Mouse (Mus musculus): Measurements from ENCODE around the gene Gm21887. TPM values are rescaled to one million over a fixed set of nuclear protein-coding genes. Genes with fewer than 3 reads are reported as not detected.
A peak's percentile ranks its signal among the peaks of the same experiment; 100 is the strongest.
"Not testable (repeated sequence)": the region's sequence is repeated elsewhere in the genome, so short reads cannot be mapped to it uniquely, and the experiment has no call there.

Gm21887 gene
- total RNA-seq (2014; rRNA removed) (34.6 and 51.3 TPM in 2 replicates), polyA plus RNA-seq (2015; fragmentation: Nextera tagmentation; extraction: Ambion mirVana) (193 and 201 TPM in 2 replicates)

DNA sequence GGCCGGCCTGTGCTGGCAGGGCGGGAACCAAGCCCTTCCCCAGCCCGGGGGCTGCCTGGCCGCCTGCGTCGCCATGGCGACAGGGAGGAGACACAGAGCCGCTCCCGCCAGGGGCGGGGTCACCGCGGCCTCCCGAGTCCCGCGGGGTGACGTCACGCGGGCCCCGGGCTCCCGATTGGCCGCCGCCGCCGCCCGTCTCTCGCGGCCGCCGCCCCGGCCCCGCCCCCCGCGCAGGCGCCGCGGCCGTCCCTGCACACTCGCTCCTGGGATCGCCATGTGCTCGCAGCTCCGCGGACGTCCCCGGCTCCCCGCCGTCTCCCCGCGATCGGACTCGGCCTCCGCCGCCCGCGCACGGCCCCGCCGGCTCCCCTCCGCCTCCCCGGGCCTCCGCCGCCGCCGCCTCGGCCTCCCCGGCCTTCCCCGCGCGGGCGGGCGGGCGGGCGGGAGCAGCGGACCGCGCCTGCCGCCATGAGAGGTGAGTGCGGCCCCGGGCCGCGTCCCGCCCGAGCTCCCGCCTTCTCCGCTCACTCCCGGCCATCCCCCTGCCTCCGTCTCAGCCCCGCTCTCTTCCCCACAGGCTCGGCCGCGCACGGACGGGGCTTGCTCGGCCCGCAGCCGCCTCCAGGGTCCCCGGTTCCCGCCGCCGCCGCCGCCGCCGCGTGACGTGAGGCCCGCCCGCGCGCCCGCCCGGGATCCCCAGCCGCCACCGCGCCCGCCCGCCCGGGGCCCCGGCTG lies at the start of gene Gm21887:
TSS of gene Gm21887 (plus strand) at position 644 of the 735 bp plus-strand sequence.
- peak; percentile 91 for ATAC-seq (ENCODE audit: low FRiP score)
- H3K36me3 ChIP-seq (ENCODE audit: insufficient read depth, low read length); H3K27me3 ChIP-seq (ENCODE audit: insufficient read depth, low read length); H3K4me1 ChIP-seq (ENCODE audit: insufficient read depth, low read length): not testable (repeated sequence)
- Histone ChIP-seq H3K27ac (ENCODE audit: low read depth, low read length) (peak within 1 kb of the TSS; percentile 83), H3K9me3 (ENCODE audit: low read length) (peaks cover 19% of the 10 kb centered on the region), H3K4me2 (ENCODE audit: low read depth, low read length, poor library complexity, severe bottlenecking) (peak within 1 kb of the TSS; percentile 20), H3K4me3 (ENCODE audit: low read depth, low read length) (peak within 1 kb of the TSS; percentile 48), H3K9ac (replicated peaks; ENCODE audit: low read length, poor library complexity, severe bottlenecking) (peak within 1 kb of the TSS; percentile 71)
- 72% methylated on average over 105 of the region's 118 CpGs for WGBS
- DNase-seq (ENCODE audit: low spot score) = peak; percentile 96

- H3K4me1 ChIP-seq (ENCODE audit: insufficient read depth, low read length) = no peaks in the 10 kb centered on the region
- no peaks in the 10 kb centered on the region for H3K27me3 ChIP-seq (ENCODE audit: insufficient read depth, low read length)
- no peak overlapping the region for H3K4me2 ChIP-seq (ENCODE audit: low read depth, low read length, poor library complexity, severe bottlenecking)
- no peak overlapping the region for H3K9ac ChIP-seq (replicated peaks; ENCODE audit: low read length, poor library complexity, severe bottlenecking)
- no peaks in the 10 kb centered on the region for H3K36me3 ChIP-seq (ENCODE audit: insufficient read depth, low read length)
- WGBS = 86% methylated on average over 1 of the region's 1 CpGs
- ATAC-seq (ENCODE audit: low FRiP score) = no peak
- H3K27ac ChIP-seq (ENCODE audit: low read depth, low read length) = no peak overlapping the region
- no peak overlapping the region for H3K4me3 ChIP-seq (ENCODE audit: low read depth, low read length)
- TF ChIP-seq CTCF (IDR thresholded peaks at IDR 0.05) = no peak
- DNase-seq (ENCODE audit: low spot score) = no peak
- peaks cover 4% of the 10 kb centered on the region; the same call in 1 of the 2 replicates for H3K9me3 ChIP-seq (ENCODE audit: low read length)
These were observed 40.1 kb upstream of the Gm21887 start for GRCm38 (mm10) chrX:169969337-169969736.

DNA sequence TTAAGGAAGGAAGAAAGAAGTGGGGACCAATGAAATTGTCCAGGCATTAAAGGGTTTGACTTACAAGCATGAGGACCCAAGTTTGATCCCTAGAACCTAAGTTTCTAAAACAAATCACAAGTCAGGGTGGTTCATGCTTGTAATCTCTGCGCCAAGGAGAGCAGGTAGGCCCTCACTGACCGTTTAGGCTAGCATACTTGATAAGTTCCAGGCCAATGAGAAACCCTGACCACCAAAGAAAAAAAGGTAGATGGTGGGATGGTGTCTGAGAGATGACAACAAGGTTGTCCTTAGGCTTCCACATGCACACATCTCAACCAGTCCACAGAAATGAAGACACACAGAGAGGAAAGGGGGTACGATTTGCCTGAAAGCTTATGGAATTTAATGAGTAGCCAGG lies 39.7 kb upstream of the Gm21887 start:
- H3K4me2 ChIP-seq (ENCODE audit: low read depth, low read length, poor library complexity, severe bottlenecking); H3K36me3 ChIP-seq (ENCODE audit: insufficient read depth, low read length); H3K27ac ChIP-seq (ENCODE audit: low read depth, low read length); H3K27me3 ChIP-seq (ENCODE audit: insufficient read depth, low read length); H3K9me3 ChIP-seq (ENCODE audit: low read length); H3K4me3 ChIP-seq (ENCODE audit: low read depth, low read length); H3K9ac ChIP-seq (replicated peaks; ENCODE audit: low read length, poor library complexity, severe bottlenecking); H3K4me1 ChIP-seq (ENCODE audit: insufficient read depth, low read length); ATAC-seq (ENCODE audit: low FRiP score): not testable (repeated sequence)
- peak; percentile 6 for DNase-seq (ENCODE audit: low spot score)
- 82% methylated on average over 3 of the region's 3 CpGs for WGBS

DNA sequence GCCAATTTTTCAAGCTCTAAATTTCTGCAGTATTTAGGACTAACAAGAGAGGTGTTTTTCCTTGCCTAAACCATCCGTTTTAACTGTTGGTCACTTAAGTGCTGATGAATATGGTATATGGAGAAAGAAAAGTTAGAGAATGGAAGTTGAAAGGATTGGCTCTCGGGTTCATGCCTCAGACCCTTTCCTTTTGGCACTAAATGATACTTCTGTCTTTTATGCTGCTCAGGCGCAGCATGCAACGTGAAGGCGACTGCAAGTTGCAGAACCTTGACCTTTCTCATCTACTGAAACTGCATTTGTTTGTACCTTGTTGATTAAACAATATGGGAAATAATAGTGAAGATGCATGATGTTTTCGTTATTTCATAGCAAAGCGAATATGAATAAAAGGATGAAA lies 38.9 kb upstream of the Gm21887 start:
- H3K27me3 ChIP-seq (ENCODE audit: insufficient read depth, low read length); H3K4me2 ChIP-seq (ENCODE audit: low read depth, low read length, poor library complexity, severe bottlenecking); H3K9ac ChIP-seq (replicated peaks; ENCODE audit: low read length, poor library complexity, severe bottlenecking); H3K4me3 ChIP-seq (ENCODE audit: low read depth, low read length); H3K36me3 ChIP-seq (ENCODE audit: insufficient read depth, low read length); H3K27ac ChIP-seq (ENCODE audit: low read depth, low read length); ATAC-seq (ENCODE audit: low FRiP score); H3K4me1 ChIP-seq (ENCODE audit: insufficient read depth, low read length); H3K9me3 ChIP-seq (ENCODE audit: low read length): not testable (repeated sequence)
- peak; percentile 8 for DNase-seq (ENCODE audit: low spot score)
- WGBS = 89% methylated on average over 7 of the region's 7 CpGs

DNA sequence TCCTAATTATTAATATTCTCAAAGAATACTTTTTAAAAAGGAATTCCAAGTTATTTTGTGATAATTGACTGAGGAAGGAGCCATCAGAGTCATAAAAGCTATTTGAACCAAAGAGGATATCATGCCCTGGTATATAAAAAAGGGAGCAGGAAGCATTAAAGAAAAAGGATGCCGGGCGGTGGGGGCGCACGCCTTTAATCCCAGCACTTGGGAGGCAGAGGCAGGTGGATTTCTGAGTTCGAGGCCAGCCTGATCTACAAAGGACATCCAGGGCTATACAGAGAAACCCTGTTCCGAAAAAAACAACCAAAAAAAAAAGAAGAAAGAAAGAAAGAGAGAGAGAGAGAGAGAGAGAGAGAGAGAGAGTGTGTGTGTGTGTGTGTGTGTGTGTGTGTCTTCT lies 37.9 kb upstream of the Gm21887 start:
- H3K9ac ChIP-seq (replicated peaks; ENCODE audit: low read length, poor library complexity, severe bottlenecking); H3K27ac ChIP-seq (ENCODE audit: low read depth, low read length); DNase-seq (ENCODE audit: low spot score); H3K36me3 ChIP-seq (ENCODE audit: insufficient read depth, low read length); H3K27me3 ChIP-seq (ENCODE audit: insufficient read depth, low read length); H3K4me1 ChIP-seq (ENCODE audit: insufficient read depth, low read length); ATAC-seq (ENCODE audit: low FRiP score); H3K4me3 ChIP-seq (ENCODE audit: low read depth, low read length); H3K9me3 ChIP-seq (ENCODE audit: low read length); H3K4me2 ChIP-seq (ENCODE audit: low read depth, low read length, poor library complexity, severe bottlenecking): not testable (repeated sequence)
- 84% methylated on average over 6 of the region's 6 CpGs for WGBS

GRCm38 (mm10) chrX:169972131-169972530 lies 37.3 kb upstream of the Gm21887 start:
- not testable (repeated sequence) for ATAC-seq (ENCODE audit: low FRiP score)

DNA sequence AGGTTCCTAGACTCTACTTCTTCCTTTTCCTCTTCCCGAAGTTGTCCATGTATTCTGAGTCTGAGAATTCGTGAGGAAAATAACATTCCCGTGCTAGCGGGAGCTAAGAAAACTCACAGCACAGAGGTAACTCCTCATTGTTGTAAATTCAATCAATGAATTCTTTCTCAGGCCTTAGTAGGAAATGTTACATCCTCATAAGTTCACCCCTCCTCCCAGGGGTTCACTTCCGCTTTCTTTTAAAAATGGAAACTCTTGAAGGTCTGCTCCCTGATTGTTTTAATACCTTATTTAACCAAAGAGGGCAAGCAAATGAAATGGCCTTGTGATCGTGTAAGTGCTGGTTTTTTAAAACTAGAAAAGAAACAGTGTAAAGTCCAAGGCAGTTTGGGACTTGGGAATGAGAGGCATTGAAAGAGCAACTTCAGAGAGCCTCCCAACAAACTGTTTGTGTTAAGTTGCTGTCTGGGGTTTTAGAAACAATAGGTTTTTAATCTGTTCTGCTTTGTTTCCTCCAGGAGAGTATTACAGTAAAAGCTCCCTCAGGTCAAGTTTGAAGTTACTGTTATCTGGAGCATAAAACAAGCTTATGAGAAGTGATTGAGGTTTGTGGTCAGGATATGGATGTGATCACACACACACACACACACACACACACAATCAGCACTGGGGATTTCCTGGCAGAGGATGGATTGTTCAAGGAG lies 36.5 kb upstream of the Gm21887 start:
- not testable (repeated sequence) for H3K9me3 ChIP-seq (ENCODE audit: low read length); H3K4me3 ChIP-seq (ENCODE audit: low read depth, low read length); H3K27ac ChIP-seq (ENCODE audit: low read depth, low read length); H3K4me1 ChIP-seq (ENCODE audit: insufficient read depth, low read length); H3K27me3 ChIP-seq (ENCODE audit: insufficient read depth, low read length); ATAC-seq (ENCODE audit: low FRiP score); H3K9ac ChIP-seq (replicated peaks; ENCODE audit: low read length, poor library complexity, severe bottlenecking); H3K36me3 ChIP-seq (ENCODE audit: insufficient read depth, low read length); H3K4me2 ChIP-seq (ENCODE audit: low read depth, low read length, poor library complexity, severe bottlenecking)
- WGBS = 72% methylated on average over 6 of the region's 6 CpGs
- peak; percentile 7 for DNase-seq (ENCODE audit: low spot score)

More at GRCm38 (mm10) chrX:169972131-169972530, 37.3 kb upstream of the Gm21887 start:
- 72% methylated on average over 2 of the region's 2 CpGs for WGBS
- not testable (repeated sequence) for H3K27ac ChIP-seq (ENCODE audit: low read depth, low read length); H3K9me3 ChIP-seq (ENCODE audit: low read length); H3K4me1 ChIP-seq (ENCODE audit: insufficient read depth, low read length); H3K9ac ChIP-seq (replicated peaks; ENCODE audit: low read length, poor library complexity, severe bottlenecking); H3K36me3 ChIP-seq (ENCODE audit: insufficient read depth, low read length); H3K4me2 ChIP-seq (ENCODE audit: low read depth, low read length, poor library complexity, severe bottlenecking); DNase-seq (ENCODE audit: low spot score); H3K27me3 ChIP-seq (ENCODE audit: insufficient read depth, low read length); H3K4me3 ChIP-seq (ENCODE audit: low read depth, low read length)

DNA sequence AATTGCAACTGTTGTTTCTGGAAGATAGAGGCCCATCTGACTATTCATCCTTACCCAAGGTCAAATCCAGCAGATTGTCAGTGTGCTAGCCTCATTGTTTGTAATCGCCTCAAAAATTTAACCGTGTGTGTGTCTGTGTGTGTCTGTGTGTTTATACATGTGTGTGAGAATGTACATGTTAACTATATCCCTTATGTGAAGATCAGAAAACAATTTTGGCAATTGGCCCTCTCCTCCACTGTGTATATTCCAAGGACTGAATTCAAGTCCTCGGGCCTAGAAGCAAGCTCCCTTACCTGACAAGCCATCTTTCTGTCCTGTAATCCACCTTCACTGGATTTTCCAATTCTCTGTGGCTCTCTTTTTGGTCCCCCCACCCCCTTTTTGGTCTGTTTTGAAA lies 35.7 kb upstream of the Gm21887 start:
- not testable (repeated sequence) for H3K36me3 ChIP-seq (ENCODE audit: insufficient read depth, low read length); H3K4me2 ChIP-seq (ENCODE audit: low read depth, low read length, poor library complexity, severe bottlenecking); H3K27me3 ChIP-seq (ENCODE audit: insufficient read depth, low read length); ATAC-seq (ENCODE audit: low FRiP score); H3K9ac ChIP-seq (replicated peaks; ENCODE audit: low read length, poor library complexity, severe bottlenecking); H3K4me3 ChIP-seq (ENCODE audit: low read depth, low read length); H3K27ac ChIP-seq (ENCODE audit: low read depth, low read length); H3K4me1 ChIP-seq (ENCODE audit: insufficient read depth, low read length); H3K9me3 ChIP-seq (ENCODE audit: low read length)
- 72% methylated on average over 3 of the region's 3 CpGs for WGBS
- peak; percentile 1 for DNase-seq (ENCODE audit: low spot score)
